Mouse (Mus musculus) kidney, postnatal 36 days (tissue): ENCODE data around the gene Ly6c2.
A peak's percentile ranks its signal among the peaks of the same experiment; 100 is the strongest.
"Not testable (repeated sequence)": the region's sequence is repeated elsewhere in the genome, so short reads cannot be mapped to it uniquely, and the experiment has no call there.

Experiments
- DNase-seq, 2 experiments: peaks; one replicate each; pipeline ENCODE4 v3.0.0; 2021 to 2022; ENCODE audit warnings: mixed read lengths in 2 of 2

Gene Ly6c2

DNA sequence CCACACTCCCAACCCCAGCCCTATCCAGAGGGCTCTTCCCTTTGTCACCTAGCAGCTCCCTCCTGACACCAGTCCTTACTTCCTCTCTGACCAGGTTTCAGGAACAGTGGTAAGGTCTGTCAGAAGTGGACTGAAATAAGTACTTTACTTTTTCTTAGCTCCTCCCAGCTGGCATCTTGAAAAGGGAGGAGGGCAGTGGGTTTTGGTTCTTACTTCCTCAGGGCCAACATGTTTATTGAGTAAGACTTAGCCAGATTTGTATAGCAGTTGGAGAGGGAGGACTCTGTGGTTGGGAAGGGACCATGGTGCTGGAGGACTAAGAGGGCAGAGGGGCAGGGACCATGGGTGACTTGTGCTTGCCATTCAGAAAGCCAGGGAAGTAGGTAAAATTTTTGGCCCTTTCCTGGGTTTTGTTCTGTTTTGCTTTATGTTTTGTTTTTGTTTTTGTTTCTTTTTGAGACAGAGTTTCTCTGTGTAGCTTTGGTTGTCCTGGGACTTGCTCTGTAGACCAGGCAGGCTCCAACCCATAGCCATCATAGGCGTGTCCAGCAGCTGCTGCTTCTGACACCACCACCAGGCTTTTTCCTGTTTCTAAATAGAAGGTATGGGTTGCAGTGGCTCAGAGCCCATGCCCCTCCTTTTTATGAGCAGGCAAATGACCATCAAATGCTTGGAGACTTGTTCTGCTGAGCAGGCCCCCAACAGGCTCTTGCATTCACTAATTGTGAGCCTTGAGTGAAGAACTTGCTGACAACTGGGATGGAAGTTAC, at the start of gene Ly6c2:
TSS of gene Ly6c2 (minus strand) at position 110 of the 770 bp plus-strand sequence.
- DNase-seq: not testable (repeated sequence)

DNA sequence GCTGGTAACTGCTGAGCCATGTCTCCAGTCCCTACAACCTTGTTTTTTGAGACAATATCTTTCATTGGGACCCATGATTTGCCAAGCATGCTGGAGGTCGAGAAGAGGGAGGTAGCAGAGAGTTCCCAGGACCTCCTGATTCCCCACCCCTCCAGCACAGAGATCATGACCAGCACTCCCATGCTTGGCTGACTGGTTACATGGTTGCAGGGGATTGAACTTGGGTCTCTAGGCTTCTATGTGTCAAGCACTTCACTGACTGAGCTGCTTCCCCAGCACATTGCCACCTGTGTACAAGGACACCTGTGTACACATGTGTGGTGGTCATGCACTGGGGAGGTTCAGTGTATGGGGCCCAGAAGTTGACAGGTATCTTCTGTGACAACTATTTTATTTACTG, 45.9 kb upstream of the Ly6c2 start:
- DNase-seq: no peak

GRCm38 (mm10) chr15:75154940-75155339, 43.2 kb upstream of the Ly6c2 start, which contains the start of gene Ly6g:
Ly6g (plus strand) TSS chr15:75155240.
- no peak for DNase-seq

GRCm38 (mm10) chr15:75153087-75153486, 41.3 kb upstream of the Ly6c2 start:
- no peak for DNase-seq

- DNase-seq: peak; percentile 4 to 46
Measured at GRCm38 (mm10) chr15:75143735-75144134, 32.0 kb upstream of the Ly6c2 start.

- peak; percentile 14 to 64 for DNase-seq
Measured at GRCm38 (mm10) chr15:75141812-75142360, 30.1 kb upstream of the Ly6c2 start.

GRCm38 (mm10) chr15:75137739-75138138, 26.0 kb upstream of the Ly6c2 start:
- DNase-seq: not testable (repeated sequence)

GRCm38 (mm10) chr15:75135090-75135783, 23.5 kb upstream of the Ly6c2 start:
- DNase-seq: not testable (repeated sequence)

- DNase-seq: peak; percentile 20 to 39
Measured at GRCm38 (mm10) chr15:75132346-75132745, 20.6 kb upstream of the Ly6c2 start.

DNA sequence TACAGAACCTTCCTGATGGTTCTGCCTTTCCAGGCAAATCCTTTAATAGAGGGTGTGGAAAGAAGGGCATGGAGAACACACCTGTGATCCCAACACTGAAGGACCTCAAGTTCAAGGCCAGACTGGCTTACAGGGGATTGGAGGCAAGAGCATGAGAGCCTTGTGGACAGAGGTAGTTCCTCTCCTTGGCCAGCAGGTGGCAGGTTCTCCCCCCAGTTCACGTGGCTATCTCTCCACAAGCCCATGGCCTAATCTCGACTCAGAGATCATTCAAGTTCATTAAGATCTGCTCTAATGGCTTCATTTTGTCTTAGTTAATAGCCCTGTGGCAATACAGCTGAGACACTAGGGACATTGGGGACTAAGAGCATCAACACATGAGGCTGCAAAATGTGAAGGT, 8.3 kb upstream of the Ly6c2 start:
- peak; percentile 4 to 25 for DNase-seq

DNA sequence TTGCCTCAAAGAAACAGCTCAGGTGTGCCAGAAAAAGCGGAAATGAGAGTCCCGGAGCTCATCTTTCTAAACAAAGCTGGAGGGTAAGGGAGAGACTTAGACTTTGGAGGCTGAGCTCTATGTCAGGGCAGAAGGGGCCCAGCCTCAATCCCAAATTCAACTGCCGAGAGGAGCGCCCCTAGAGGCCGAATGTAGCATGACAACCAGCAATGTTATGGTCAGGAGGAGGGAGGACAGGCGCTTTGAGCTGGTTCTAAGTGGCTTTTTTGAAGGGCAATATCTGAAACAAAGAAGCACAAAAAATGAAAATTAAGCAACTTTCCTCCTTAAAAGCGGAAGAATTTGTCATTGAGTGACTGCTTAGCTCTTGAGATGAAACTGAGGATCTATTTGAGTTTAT, 7.0 kb upstream of the Ly6c2 start:
- DNase-seq: peak; percentile 11 to 73

DNA sequence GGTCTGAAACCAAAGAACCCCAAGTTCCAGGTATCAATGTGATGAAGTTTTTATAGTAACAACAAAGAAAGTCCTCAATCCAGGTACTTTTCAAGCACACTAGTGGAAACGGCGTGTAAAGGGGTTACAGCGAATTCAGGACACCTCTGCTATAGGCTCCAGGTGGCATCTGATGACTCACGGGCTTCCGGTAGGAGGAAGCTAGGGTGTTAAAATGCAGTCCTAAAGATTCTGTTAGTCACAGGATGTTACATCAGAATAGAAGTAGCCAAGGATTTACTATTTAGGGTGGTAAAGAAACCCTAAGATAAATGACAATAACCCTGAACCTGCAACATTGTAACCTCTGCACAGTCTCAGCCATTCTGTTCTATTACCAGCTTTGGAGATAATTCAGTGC, 5.7 kb upstream of the Ly6c2 start:
- not testable (repeated sequence) for DNase-seq

DNA sequence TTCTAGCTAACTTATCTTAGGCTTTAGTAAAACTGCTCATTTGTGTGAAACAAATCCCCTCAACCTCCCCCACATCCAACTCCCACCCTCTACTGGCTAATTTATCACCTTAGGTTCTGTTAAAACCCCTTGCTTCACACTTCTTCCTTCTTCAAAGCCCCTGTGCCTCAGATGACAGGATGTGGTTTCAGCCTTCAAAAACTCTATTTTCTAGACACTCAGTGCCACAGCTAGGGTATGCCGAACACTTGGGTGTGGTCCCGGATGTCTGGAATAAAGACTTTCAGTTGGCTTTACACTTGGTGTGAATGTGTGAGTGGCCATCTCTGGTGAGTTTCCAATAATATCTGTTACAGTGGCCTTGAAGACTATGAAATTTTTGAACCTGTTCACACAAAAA, 4.8 kb upstream of the Ly6c2 start:
- DNase-seq: no peak

DNA sequence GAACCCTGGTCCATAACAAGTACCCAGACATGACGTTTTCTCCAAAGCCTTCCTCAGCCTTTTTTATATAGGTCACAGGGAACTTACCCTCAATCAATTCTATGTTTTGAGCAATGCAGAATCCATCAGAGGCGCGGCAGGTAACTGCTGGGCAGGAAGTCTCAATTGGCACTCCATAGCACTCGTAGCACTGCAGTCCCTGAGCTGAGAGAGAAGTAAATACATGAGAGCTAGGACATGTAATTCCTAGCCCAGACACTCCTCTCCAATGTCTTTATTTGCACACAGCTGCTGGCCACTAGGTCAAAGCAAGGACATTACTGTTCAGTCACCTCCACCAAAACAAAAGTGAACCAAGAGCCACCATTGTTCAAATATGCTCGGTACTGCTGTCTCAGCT, 1.3 kb downstream of the Ly6c2 start:
- not testable (repeated sequence) for DNase-seq

GRCm38 (mm10) chr15:75099261-75099660, 12.5 kb downstream of the Ly6c2 start:
- no peak for DNase-seq

GRCm38 (mm10) chr15:75088041-75088440, 23.7 kb downstream of the Ly6c2 start:
- peak; percentile 14 to 19 for DNase-seq

- no peak for DNase-seq
Measured at GRCm38 (mm10) chr15:75069965-75070364, 41.8 kb downstream of the Ly6c2 start.

DNA sequence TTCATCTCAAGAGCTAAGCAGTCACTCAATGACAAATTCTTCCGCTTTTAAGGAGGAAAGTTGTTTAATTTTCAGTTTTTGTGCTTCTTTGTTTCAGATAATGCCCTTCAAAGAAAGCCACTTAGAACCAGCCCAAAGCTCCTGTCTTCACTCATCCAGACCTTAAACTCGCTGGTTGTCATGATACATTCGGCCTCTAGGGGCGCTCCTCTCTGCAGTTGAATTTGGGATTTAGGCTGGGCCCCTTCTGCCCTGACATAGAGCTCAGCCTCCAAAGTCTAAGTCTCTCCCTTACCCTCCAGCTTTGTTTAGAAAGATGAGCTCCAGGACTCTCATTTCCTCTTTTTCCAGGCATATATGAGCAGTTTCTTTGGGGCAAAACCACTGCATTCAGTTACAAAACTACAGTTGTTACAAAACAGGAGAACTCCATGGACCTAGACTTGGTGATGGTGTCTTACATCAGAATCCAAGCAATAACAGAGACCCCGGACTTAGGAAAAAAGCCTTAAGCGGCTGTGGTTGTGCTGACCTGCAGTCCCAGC, 49.7 kb downstream of the Ly6c2 start:
- DNase-seq: peak; percentile 44 to 88

DNA sequence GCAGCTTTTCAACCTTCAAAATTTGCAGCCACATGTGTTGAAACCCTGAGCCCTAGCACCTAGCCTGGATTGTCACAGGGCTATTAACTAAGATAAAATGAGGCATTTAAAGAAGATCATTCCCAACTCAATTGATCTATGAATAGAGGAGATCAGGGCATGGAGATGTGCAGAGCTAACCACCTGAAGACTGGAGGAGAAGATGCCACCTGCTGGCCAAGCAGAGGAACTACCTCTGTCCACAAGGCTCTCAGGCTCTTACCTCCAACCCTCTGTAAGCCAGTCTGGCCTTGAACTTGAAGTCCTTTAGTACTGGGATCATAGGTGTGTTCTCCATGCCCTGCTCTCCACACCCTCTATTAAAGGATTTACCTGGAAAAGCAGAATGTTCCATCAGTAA, 51.3 kb downstream of the Ly6c2 start:
- peak; percentile 50 to 53 for DNase-seq
